Mouse (Mus musculus) forebrain, embryonic 12.5 days (tissue): ENCODE data around the gene Numbl. TPM values are rescaled to one million over a fixed set of nuclear protein-coding genes. Genes with fewer than 3 reads are reported as not detected.
"Not testable (repeated sequence)": the region's sequence is repeated elsewhere in the genome, so short reads cannot be mapped to it uniquely, and the experiment has no call there.

Source experiments
- ATAC-seq: fragments of 200-750 bp; cut with Nextera tagmentation; 2 replicates; pipeline ENCODE4 v1.8.0; 2017; ENCODE audit warnings: moderate TSS enrichment; ENCODE audit not compliant: low FRiP score
- H3K27ac ChIP-seq: fragments of 300-500 bp; sonication (generic); 2 replicates; pipeline ENCODE4 v1.5.1; 2016; ENCODE audit warnings: mild to moderate bottlenecking
- H3K27me3 ChIP-seq: fragments of 300-500 bp; sonication (generic); 2 replicates; pipeline ENCODE4 v1.6.1; 2016; ENCODE audit warnings: mild to moderate bottlenecking
- H3K36me3 ChIP-seq: fragments of 300-500 bp; sonication (generic); replicated peaks from 2 replicates; pipeline ENCODE4 v1.6.1; 2016; ENCODE audit warnings: mild to moderate bottlenecking
- H3K4me1 ChIP-seq: fragments of 300-500 bp; sonication (generic); 2 replicates; pipeline ENCODE4 v1.6.1; 2016
- H3K4me2 ChIP-seq: fragments of 300-500 bp; sonication (generic); 2 replicates; pipeline ENCODE4 v1.6.1; 2016; ENCODE audit warnings: mild to moderate bottlenecking, moderate library complexity
- H3K4me3 ChIP-seq: fragments of 300-500 bp; sonication (generic); replicated peaks from 2 replicates; pipeline ENCODE4 v1.5.1; 2016; ENCODE audit warnings: mild to moderate bottlenecking
- H3K9ac ChIP-seq: fragments of 300-500 bp; sonication (generic); 2 replicates; pipeline ENCODE4 v1.6.1; 2016; ENCODE audit warnings: mild to moderate bottlenecking
- H3K9me3 ChIP-seq: fragments of 300-500 bp; sonication (generic); 2 replicates; pipeline ENCODE4 v1.6.1; 2016
- WGBS: fragments of 180-500 bp; shearing (Covaris S2); methylation state at CpG from one replicate; pipeline ENCODE4 v1.1.7; 2016; 5-methylcytosine and 5-hydroxymethylcytosine counted together
- polyA plus RNA-seq: library from polyadenylated mRNA; unstranded; fragments of >200 nt; fragmentation: Nextera tagmentation; extraction: Ambion mirVana; gene quantifications from 2 replicates; pipeline ENCODE4 v1.2.1, GENCODE M21; 2016

The Numbl gene
- polyA plus RNA-seq, 1 experiment from 2014 or later, result 41.8 TPM

GRCm38 (mm10) chr7:27231693-27232331 is 26.4 kb upstream of the Numbl start:
- no peak for ATAC-seq
- 0 out of 2 replicates have a peak overlapping the region, but pooled peaks have one; percentile 86 for H3K27ac ChIP-seq
- no peaks in the 10 kb centered on the region for H3K9me3 ChIP-seq
- 80% methylated on average over 7 of the region's 7 CpGs for WGBS
- peaks cover 28% of the 10 kb centered on the region for H3K4me1 ChIP-seq
- no peaks in the 10 kb centered on the region for H3K27me3 ChIP-seq
- no peak overlapping the region for H3K4me3 ChIP-seq
- H3K9ac ChIP-seq, result no peak overlapping the region
- H3K36me3 ChIP-seq, result no peaks in the 10 kb centered on the region
- H3K4me2 ChIP-seq, result no peak overlapping the region

- Histone ChIP-seq H3K9ac (peak within 1 kb of the TSS; percentile 38), H3K4me1 (peaks cover 18% of the 10 kb centered on the region), H3K4me3 (peak within 1 kb of the TSS; percentile 54), H3K9me3 (no peaks in the 10 kb centered on the region), H3K4me2 (peak within 1 kb of the TSS; percentile 58), H3K36me3 (0 out of 2 replicates have a peak, but pooled peaks cover 8% of the 10 kb centered on the region), H3K27ac (peak within 1 kb of the TSS; percentile 86), H3K27me3 (no peaks in the 10 kb centered on the region)
- WGBS, result under 1% methylated on average over 25 of the region's 25 CpGs
- ATAC-seq, result peak; percentile 94
These were observed 25.4 kb upstream of the Numbl start, which contains the start of gene Coq8b for GRCm38 (mm10) chr7:27232781-27233281. Gene Coq8b, plus strand, starts transcription at chr7:27233023.

- 0 out of 2 replicates have a peak, but pooled peaks cover 10% of the 10 kb centered on the region for H3K36me3 ChIP-seq
- peak overlapping the region; percentile 58 for H3K4me2 ChIP-seq
- H3K27me3 ChIP-seq, result no peaks in the 10 kb centered on the region
- H3K9me3 ChIP-seq, result no peaks in the 10 kb centered on the region
- peak; percentile 28 for ATAC-seq
- H3K27ac ChIP-seq, result peak overlapping the region; percentile 79
- WGBS, result 0% methylated on average over 6 of the region's 6 CpGs
- peak overlapping the region; percentile 54 for H3K4me3 ChIP-seq
- H3K9ac ChIP-seq, result peak overlapping the region; percentile 38
- peaks cover 18% of the 10 kb centered on the region for H3K4me1 ChIP-seq
These were observed 24.9 kb upstream of the Numbl start for GRCm38 (mm10) chr7:27233300-27233699.

- H3K27me3 ChIP-seq, result no peaks in the 10 kb centered on the region
- WGBS, result 95% methylated on average over 2 of the region's 2 CpGs
These were observed 22.5 kb upstream of the Numbl start for GRCm38 (mm10) chr7:27235726-27236125.

DNA sequence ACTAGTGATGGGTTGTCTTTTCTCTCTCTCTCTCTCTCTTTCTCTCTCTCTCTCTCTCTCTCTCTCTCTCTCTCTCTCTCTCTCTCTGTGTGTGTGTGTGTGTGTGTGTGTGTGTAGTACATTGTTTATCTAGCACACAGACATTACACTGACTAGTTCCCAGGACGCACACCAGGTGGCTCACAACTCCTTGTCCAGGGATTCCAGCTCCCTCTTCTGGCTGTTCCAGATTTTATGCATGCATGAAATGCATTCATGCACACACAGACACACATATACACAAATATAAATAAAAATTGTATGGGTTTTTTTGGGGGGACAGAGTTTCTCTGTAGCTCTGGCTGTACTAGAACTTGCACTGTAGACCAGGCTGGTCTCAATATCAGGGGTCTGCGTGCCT is 20.7 kb upstream of the Numbl start:
- Histone ChIP-seq H3K36me3 (peaks cover 33% of the 10 kb centered on the region), H3K4me1 (peaks cover 11% of the 10 kb centered on the region), H3K27ac (no peak overlapping the region), H3K9me3 (no peaks in the 10 kb centered on the region), H3K27me3 (no peaks in the 10 kb centered on the region), H3K9ac (no peak overlapping the region), H3K4me3 (no peak overlapping the region), H3K4me2 (no peak overlapping the region)
- 81% methylated on average over 2 of the region's 2 CpGs for WGBS
- ATAC-seq, result no peak

More at GRCm38 (mm10) chr7:27235726-27236125, 22.5 kb upstream of the Numbl start:
- Histone ChIP-seq H3K4me3 (no peak overlapping the region), H3K27ac (no peak overlapping the region), H3K9ac (no peak overlapping the region), H3K4me2 (no peak overlapping the region), H3K36me3 (peaks cover 20% of the 10 kb centered on the region; the same call in 1 of the 2 replicates), H3K9me3 (no peaks in the 10 kb centered on the region), H3K4me1 (peaks cover 13% of the 10 kb centered on the region)
- ATAC-seq, result no peak

DNA sequence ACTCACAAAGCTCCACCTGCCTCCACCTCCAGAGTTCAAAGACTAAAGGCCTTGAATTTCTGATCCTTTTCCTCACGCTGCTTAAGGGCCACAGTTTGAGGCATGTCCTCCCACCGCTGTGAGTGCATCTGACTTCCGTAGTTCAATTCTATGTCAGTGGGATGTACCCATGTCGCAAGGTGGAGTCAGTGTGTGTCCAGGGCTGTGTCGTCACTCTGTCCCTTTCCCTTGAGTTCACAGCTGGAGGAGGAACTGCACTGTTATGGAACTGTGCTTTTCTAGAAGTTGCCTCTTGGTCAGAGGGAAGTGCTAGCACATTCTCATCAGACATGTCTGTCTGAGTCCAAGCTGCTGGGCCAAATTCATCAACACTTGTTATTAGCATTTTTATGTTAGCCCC is 19.7 kb upstream of the Numbl start:
- H3K27me3 ChIP-seq, result no peaks in the 10 kb centered on the region

GRCm38 (mm10) chr7:27243211-27243610 is 15.0 kb upstream of the Numbl start:
- no peak for ATAC-seq
- Histone ChIP-seq H3K27ac (no peak overlapping the region), H3K4me2 (no peak overlapping the region), H3K36me3 (peaks cover 60% of the 10 kb centered on the region), H3K27me3 (no peaks in the 10 kb centered on the region), H3K9ac (no peak overlapping the region), H3K9me3 (no peaks in the 10 kb centered on the region), H3K4me3 (no peak overlapping the region), H3K4me1 (no peaks in the 10 kb centered on the region)
- WGBS, result 73% methylated on average over 8 of the region's 8 CpGs

More for the DNA sequence above, 19.7 kb upstream of the Numbl start:
- no peak overlapping the region for H3K4me3 ChIP-seq
- no peak overlapping the region for H3K27ac ChIP-seq
- 88% methylated on average over 5 of the region's 5 CpGs for WGBS
- no peak for ATAC-seq
- H3K9me3 ChIP-seq, result no peaks in the 10 kb centered on the region
- peaks cover 42% of the 10 kb centered on the region for H3K36me3 ChIP-seq
- peaks cover 7% of the 10 kb centered on the region for H3K4me1 ChIP-seq
- no peak overlapping the region for H3K4me2 ChIP-seq
- H3K9ac ChIP-seq, result no peak overlapping the region

DNA sequence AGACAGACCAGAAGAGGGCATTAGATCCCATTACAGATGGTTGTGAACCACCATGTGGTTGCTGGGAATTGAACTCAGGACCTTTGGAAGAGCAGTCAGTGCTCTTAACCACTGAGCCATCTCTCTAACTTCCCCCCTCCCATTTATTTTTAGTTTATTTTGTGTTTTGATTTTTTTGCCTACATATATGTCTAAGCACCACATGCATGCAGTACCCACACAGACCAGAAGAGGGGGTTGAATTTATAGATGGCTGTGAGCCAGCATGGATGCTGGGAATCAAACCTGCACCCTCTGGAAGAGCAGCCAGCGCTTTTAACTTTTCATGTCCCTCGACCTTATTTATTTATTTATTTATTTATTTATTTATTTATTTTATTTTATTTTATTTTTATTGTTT is 14.1 kb upstream of the Numbl start:
- H3K4me1 ChIP-seq, ATAC-seq, H3K9me3 ChIP-seq, H3K27me3 ChIP-seq, H3K4me2 ChIP-seq, H3K4me3 ChIP-seq, H3K9ac ChIP-seq, H3K27ac ChIP-seq: not testable (repeated sequence)
- H3K36me3 ChIP-seq, result peaks cover 60% of the 10 kb centered on the region
- WGBS, result 81% methylated on average over 2 of the region's 2 CpGs

DNA sequence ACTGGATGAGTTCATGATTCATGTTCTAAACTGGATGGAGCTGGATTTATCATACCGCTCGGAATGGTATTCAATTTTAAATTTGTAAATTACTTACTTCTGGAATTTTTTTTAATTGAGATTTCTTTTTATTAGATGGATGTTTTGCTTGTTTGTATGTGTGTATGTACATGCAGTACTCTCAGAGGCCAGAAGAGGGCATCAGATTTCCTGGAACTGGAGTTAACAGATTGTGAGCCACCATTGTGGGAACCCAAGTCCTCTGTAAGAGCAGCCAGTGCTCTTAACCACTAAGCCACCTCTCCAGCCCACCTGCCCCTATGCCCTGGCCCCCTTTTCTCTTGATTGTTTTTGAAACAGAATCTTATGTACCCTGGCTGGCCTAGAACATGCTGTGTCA is 9.1 kb upstream of the Numbl start:
- Histone ChIP-seq H3K27me3 (no peaks in the 10 kb centered on the region), H3K4me2 (no peak overlapping the region), H3K9ac (no peak overlapping the region), H3K27ac (no peak overlapping the region), H3K9me3 (no peaks in the 10 kb centered on the region), H3K36me3 (peaks cover 43% of the 10 kb centered on the region), H3K4me1 (no peaks in the 10 kb centered on the region), H3K4me3 (no peak overlapping the region)
- no peak for ATAC-seq
- WGBS, result 86% methylated on average over 2 of the region's 2 CpGs

GRCm38 (mm10) chr7:27249928-27250327 is 8.3 kb upstream of the Numbl start:
- no peak for ATAC-seq
- WGBS, result 91% methylated on average over 5 of the region's 5 CpGs
- peaks cover 39% of the 10 kb centered on the region for H3K36me3 ChIP-seq

DNA sequence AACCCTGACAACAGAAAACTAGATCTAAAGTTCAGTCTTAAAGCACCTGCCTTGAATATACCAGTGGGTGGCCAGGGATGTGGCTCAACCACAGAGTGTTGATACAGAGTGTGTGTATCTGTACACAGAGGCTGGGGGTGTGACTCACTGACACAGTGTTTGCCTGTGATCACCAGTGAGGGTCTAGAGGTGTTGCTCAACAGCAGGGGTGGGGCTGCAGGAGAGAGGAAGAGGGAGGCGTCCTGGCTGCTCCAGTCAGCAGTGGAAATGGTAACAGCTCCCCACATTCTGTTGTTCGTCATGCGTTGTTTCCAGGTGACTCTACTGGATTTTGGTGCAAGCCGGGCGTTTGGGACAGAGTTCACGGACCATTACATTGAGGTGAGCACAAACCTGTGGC is 6.3 kb upstream of the Numbl start:
- Histone ChIP-seq H3K4me2 (no peak overlapping the region), H3K27ac (no peak overlapping the region), H3K9ac (no peak overlapping the region), H3K4me3 (no peak overlapping the region), H3K27me3 (no peaks in the 10 kb centered on the region), H3K36me3 (peaks cover 26% of the 10 kb centered on the region), H3K9me3 (no peaks in the 10 kb centered on the region), H3K4me1 (peaks cover 12% of the 10 kb centered on the region)
- WGBS, result 93% methylated on average over 6 of the region's 6 CpGs
- no peak for ATAC-seq

More at GRCm38 (mm10) chr7:27249928-27250327, 8.3 kb upstream of the Numbl start:
- Histone ChIP-seq H3K27ac (no peak overlapping the region), H3K9me3 (no peaks in the 10 kb centered on the region), H3K27me3 (no peaks in the 10 kb centered on the region), H3K4me2 (no peak overlapping the region), H3K4me3 (no peak overlapping the region), H3K4me1 (no peaks in the 10 kb centered on the region), H3K9ac (no peak overlapping the region)

GRCm38 (mm10) chr7:27255721-27256120 is 2.5 kb upstream of the Numbl start:
- Histone ChIP-seq H3K36me3 (peaks cover 18% of the 10 kb centered on the region), H3K4me3 (no peak overlapping the region), H3K4me1 (peaks cover 42% of the 10 kb centered on the region), H3K9me3 (no peaks in the 10 kb centered on the region), H3K9ac (no peak overlapping the region), H3K27me3 (no peaks in the 10 kb centered on the region), H3K4me2 (no peak overlapping the region), H3K27ac (no peak overlapping the region)
- WGBS, result 85% methylated on average over 3 of the region's 3 CpGs
- ATAC-seq, result no peak
